Mouse (Mus musculus) liver, embryonic 14.5 days (tissue): Measurements from ENCODE around the gene Mrps26. TPM values are rescaled to one million over a fixed set of nuclear protein-coding genes. Genes with fewer than 3 reads are reported as not detected.
"Not testable (repeated sequence)": the region's sequence is repeated elsewhere in the genome, so short reads cannot be mapped to it uniquely, and the experiment has no call there.

Experiments used
- ATAC-seq: fragments of 200-750 bp; cut with Nextera tagmentation; 2 replicates; pipeline ENCODE4 v1.8.0; 2017; ENCODE audit warnings: moderate number of reproducible peaks, mild to moderate bottlenecking, moderate library complexity; ENCODE audit not compliant: insufficient read depth
- DNase-seq, 3 experiments: peaks; one replicate each; pipeline ENCODE4 v3.0.0-alpha.2; 2012 to 2013; ENCODE audit warnings: low read depth in 3 of 3, low spot score in 3 of 3
- H3K27ac ChIP-seq: fragments of 300-500 bp; sonication (generic); 2 replicates; pipeline ENCODE4 v1.5.1; 2014; ENCODE audit warnings: moderate library complexity, mild to moderate bottlenecking, control low read depth, inconsistent platforms
- H3K27me3 ChIP-seq: fragments of 300-500 bp; sonication (generic); 2 replicates; pipeline ENCODE4 v1.6.1; 2014; ENCODE audit warnings: mild to moderate bottlenecking, low read length, moderate library complexity; ENCODE audit not compliant: control insufficient read depth, insufficient read depth
- H3K36me3 ChIP-seq: fragments of 300-500 bp; sonication (generic); replicated peaks from 2 replicates; pipeline ENCODE4 v1.6.1; 2014; ENCODE audit warnings: low read depth; ENCODE audit not compliant: control insufficient read depth, insufficient read depth
- H3K4me1 ChIP-seq, 2 experiments: fragments of 200-500 bp in 1 of 2; fragments of 300-500 bp in 1 of 2; sonication (generic) in 1 of 2; replicated peaks; 2 replicates each; pipeline ENCODE4 v1.6.1; 2012 to 2014; ENCODE audit warnings: antibody characterized with exemption in 1 of 2, inconsistent platforms in 1 of 2, low read length in 1 of 2; ENCODE audit not compliant: control insufficient read depth in 2 of 2, insufficient read depth in 2 of 2
- H3K4me2 ChIP-seq: fragments of 300-500 bp; sonication (generic); 2 replicates; pipeline ENCODE4 v1.6.1; 2014; ENCODE audit warnings: low read depth, mild to moderate bottlenecking, control low read depth, moderate library complexity
- H3K4me3 ChIP-seq, 2 experiments: fragments of 200-500 bp in 1 of 2; fragments of 300-500 bp in 1 of 2; sonication (generic) in 1 of 2; 2 replicates each; pipeline ENCODE4 v1.5.1; 2012 to 2014; ENCODE audit warnings: low read depth in 2 of 2, low read length in 2 of 2, mild to moderate bottlenecking in 2 of 2, control low read depth in 1 of 2, inconsistent platforms in 1 of 2, moderate library complexity in 1 of 2; ENCODE audit not compliant: insufficient read depth in 1 of 2
- H3K9ac ChIP-seq: fragments of 300-500 bp; sonication (generic); replicated peaks from 2 replicates; pipeline ENCODE4 v1.6.1; 2014; ENCODE audit warnings: mild to moderate bottlenecking, control low read depth, moderate library complexity
- H3K9me3 ChIP-seq: fragments of 300-500 bp; sonication (generic); 2 replicates; pipeline ENCODE4 v1.6.1; 2016; ENCODE audit warnings: low read length, mixed read lengths; ENCODE audit not compliant: control insufficient read depth
- CTCF ChIP-seq: IDR thresholded peaks from 2 replicates; pipeline ENCODE4 v1.5.1; 2016; ENCODE audit warnings: antibody characterized with exemption, low read depth, control low read depth
- EP300 ChIP-seq: IDR thresholded peaks from 2 replicates; pipeline ENCODE4 v1.6.1; 2016; ENCODE audit warnings: antibody characterized with exemption, low read depth
- WGBS: fragments of 180-500 bp; shearing (Covaris S2); extraction: QIAGEN DNeasy Blood & Tissue Kit; methylation state at CpG from one replicate; pipeline ENCODE4 v1.1.7; 2014; ENCODE audit not compliant: insufficient replicate concordance; 5-methylcytosine and 5-hydroxymethylcytosine counted together
- polyA plus RNA-seq, 2 experiments: library from polyadenylated mRNA; depleted of rRNA in 1 of 2; stranded (reverse) in 1 of 2; unstranded in 1 of 2; fragments of >200 nt; fragmentation: Nextera tagmentation in 1 of 2; extraction: Ambion mirVana in 1 of 2; gene quantifications; 2 replicates each; pipeline versions ENCODE4 v1.2.1 to v1.2.3; 2012 to 2014

Gene Mrps26
- polyA plus RNA-seq, 2 experiments, result 24.8 to 48.4 TPM

DNA sequence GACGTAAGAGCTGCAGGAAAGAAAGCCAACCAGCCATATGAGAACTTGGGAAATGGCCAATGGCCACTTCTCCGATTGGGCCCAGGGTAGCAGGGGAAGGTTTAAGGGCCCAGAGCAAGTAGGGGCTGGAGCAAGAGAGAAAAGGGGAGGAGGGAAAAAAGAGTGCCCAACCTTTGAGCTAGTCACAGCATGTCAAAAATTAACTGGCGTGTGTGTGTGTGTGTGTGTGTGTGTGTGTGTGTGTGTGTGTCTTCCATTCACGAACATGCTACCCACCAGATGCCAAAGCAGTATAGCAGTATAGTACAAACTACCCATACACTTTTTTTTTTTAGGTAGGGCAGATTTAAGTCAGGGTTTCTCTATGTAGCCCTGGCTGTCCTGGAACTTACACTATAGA lies 5.4 kb downstream of the Mrps26 start:
- Histone ChIP-seq H3K27ac (no peak overlapping the region), H3K9ac (no peak overlapping the region), H3K4me2 (no peak overlapping the region), H3K9me3 (no peaks in the 10 kb centered on the region), H3K4me1 (peaks cover 0 to 4% of the 10 kb centered on the region in 2 experiments; a peak in 2 of 4 replicates), H3K4me3 (no peak overlapping the region), H3K36me3 (peaks cover 3% of the 10 kb centered on the region; the same call in 1 of the 2 replicates), H3K27me3 (no peaks in the 10 kb centered on the region; the same call in 1 of the 2 replicates)
- ATAC-seq (no peak), DNase-seq (no peak)
- TF ChIP-seq EP300, result no peak
- TF ChIP-seq CTCF, result no peak
- 75% methylated on average over 4 of the region's 4 CpGs for WGBS

DNA sequence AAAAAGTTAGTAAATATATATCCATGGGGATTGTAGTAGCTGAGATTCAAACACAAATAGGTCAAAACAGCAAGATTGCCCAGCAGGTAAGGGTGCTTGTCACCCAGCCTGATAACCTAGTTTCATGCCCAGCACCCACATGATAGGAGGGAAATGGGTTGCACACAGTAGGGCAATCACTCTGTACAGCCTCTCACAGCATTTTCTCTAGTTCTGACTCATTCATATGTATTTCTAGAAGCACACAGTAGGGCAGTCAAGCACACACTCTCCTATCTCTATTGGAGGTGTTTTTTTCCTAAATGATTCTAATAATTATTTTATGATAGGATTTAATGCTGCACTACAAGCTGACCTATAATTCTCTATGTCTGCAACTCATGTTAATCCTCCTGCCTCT lies 6.4 kb downstream of the Mrps26 start:
- H3K4me1 ChIP-seq, result no peaks in the 10 kb centered on the region; a peak in 1 of 4 replicates
- H3K36me3 ChIP-seq, result peaks cover 3% of the 10 kb centered on the region; the same call in 1 of the 2 replicates
- no peak for TF ChIP-seq EP300
- no peak for TF ChIP-seq CTCF
- H3K9ac ChIP-seq, result no peak overlapping the region
- no peak overlapping the region for H3K4me3 ChIP-seq
- H3K27ac ChIP-seq, result no peak overlapping the region
- no peaks in the 10 kb centered on the region for H3K9me3 ChIP-seq
- no peaks in the 10 kb centered on the region; the same call in 1 of the 2 replicates for H3K27me3 ChIP-seq
- no peak overlapping the region for H3K4me2 ChIP-seq
- ATAC-seq (no peak), DNase-seq (no peak)

DNA sequence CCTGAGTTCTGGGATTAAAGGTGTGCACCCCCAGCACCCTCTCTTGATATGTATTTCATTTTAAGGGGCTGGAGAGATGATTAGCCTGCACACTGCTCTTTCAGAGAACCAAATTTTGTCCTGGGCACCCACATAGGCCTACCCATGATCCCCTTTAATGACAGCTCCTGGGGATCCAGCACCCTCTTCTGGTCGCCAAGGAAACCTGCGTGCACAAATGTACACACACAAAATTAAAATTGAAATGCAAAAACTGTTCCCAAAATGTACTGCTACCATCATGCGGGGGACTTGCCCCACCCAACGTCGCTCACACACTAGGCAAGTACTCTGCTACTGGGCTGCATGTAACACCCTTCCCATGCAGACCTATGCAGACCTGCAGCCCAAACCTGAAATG lies 11.4 kb downstream of the Mrps26 start:
- no peak for ATAC-seq
- no peak overlapping the region for H3K27ac ChIP-seq
- no peak overlapping the region for H3K4me2 ChIP-seq
- WGBS, result 63% methylated on average over 5 of the region's 5 CpGs
- H3K4me1 ChIP-seq, result peaks cover 0 to 2% of the 10 kb centered on the region in 2 experiments; a peak in 1 of 4 replicates
- peaks cover 50% of the 10 kb centered on the region for H3K27me3 ChIP-seq
- H3K9me3 ChIP-seq, result no peaks in the 10 kb centered on the region
- no peak overlapping the region for H3K9ac ChIP-seq
- H3K4me3 ChIP-seq, result no peak overlapping the region
- TF ChIP-seq CTCF, result peak; percentile 36
- TF ChIP-seq EP300, result no peak
- DNase-seq, result no peak
- no peaks in the 10 kb centered on the region for H3K36me3 ChIP-seq

DNA sequence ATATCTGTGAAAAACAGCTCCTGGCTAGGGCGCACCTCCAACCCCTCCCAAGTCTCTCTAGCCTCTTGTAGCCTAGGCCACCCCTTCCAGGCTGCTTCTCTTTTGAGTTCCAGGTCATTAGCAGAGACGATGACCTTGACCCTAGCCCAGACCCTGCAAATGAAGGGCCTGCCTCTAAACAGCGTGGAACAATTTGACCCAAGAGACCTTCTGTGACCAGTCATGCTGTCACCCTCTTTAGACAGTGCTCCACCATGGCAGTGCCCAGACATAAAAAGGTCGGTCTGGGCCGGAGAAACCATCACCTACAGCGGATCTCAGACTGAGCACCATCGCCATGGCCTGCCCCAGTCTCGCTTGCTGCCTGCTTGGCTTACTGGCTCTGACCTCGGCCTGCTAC lies 12.3 kb downstream of the Mrps26 start, which contains the start of gene Oxt:
TSS of gene Oxt (plus strand) at position 301 of the 400 bp plus-strand sequence.
- H3K27ac ChIP-seq, result no peak within 1 kb of the TSS
- WGBS, result 56% methylated on average over 9 of the region's 9 CpGs
- no peaks in the 10 kb centered on the region for H3K9me3 ChIP-seq
- H3K9ac ChIP-seq, result no peak within 1 kb of the TSS
- H3K27me3 ChIP-seq, result peaks cover 59% of the 10 kb centered on the region
- H3K4me1 ChIP-seq, result peaks cover 0 to 2% of the 10 kb centered on the region in 2 experiments; a peak in 1 of 4 replicates
- DNase-seq, result no peak
- TF ChIP-seq CTCF (no peak), EP300 (no peak)
- 0 out of 4 replicates have a peak within 1 kb of the TSS, but pooled peaks of 1 of the 2 experiments have one; percentile 18 for H3K4me3 ChIP-seq
- no peak for ATAC-seq
- H3K36me3 ChIP-seq, result no peaks in the 10 kb centered on the region
- peak within 1 kb of the TSS; percentile 29 for H3K4me2 ChIP-seq

DNA sequence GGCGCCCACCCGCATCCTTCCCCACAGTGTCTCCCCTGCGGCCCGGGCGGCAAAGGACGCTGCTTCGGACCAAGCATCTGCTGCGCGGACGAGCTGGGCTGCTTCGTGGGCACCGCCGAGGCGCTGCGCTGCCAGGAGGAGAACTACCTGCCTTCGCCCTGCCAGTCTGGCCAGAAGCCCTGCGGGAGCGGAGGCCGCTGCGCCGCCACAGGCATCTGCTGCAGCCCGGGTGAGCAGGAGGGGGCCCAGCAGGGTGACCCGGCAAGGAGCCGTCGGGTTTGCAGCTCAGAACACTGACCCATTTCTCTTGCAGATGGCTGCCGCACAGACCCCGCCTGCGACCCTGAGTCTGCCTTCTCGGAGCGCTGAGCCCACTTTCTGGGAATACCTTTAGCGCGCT lies 13.0 kb downstream of the Mrps26 start:
- peak overlapping the region; percentile 29 for H3K4me2 ChIP-seq
- H3K9ac ChIP-seq, DNase-seq, H3K27ac ChIP-seq, H3K9me3 ChIP-seq, ATAC-seq, H3K36me3 ChIP-seq, H3K4me1 ChIP-seq: not testable (repeated sequence)
- 0 out of 4 replicates have a peak overlapping the region, but pooled peaks of 1 of the 2 experiments have one; percentile 18 for H3K4me3 ChIP-seq
- H3K27me3 ChIP-seq, result peaks cover 66% of the 10 kb centered on the region
- WGBS, result 6% methylated on average over 30 of the region's 32 CpGs
